Mouse (Mus musculus) stomach, embryonic 14.5 days (tissue): ENCODE results near the gene Pdzk1ip1. TPM values are rescaled to one million over a fixed set of nuclear protein-coding genes. Genes with fewer than 3 reads are reported as not detected.

Experiments used
- ATAC-seq: fragments of 200-750 bp; cut with Nextera tagmentation; 2 replicates; pipeline ENCODE4 v1.8.0; 2017; ENCODE audit warnings: low read depth, moderate TSS enrichment; ENCODE audit not compliant: insufficient number of reproducible peaks, insufficient read depth, low FRiP score
- H3K27ac ChIP-seq: fragments of 300-500 bp; sonication (generic); 2 replicates; pipeline ENCODE4 v1.5.1; 2014; ENCODE audit warnings: mild to moderate bottlenecking, low read length, moderate library complexity, mixed read lengths
- H3K27me3 ChIP-seq: fragments of 300-500 bp; sonication (generic); 2 replicates; pipeline ENCODE4 v1.6.1; 2014; ENCODE audit warnings: low read length, control low read depth, mixed read lengths; ENCODE audit not compliant: control insufficient read depth, insufficient read depth
- H3K36me3 ChIP-seq: fragments of 300-500 bp; sonication (generic); 2 replicates; pipeline ENCODE4 v1.6.1; 2014; ENCODE audit warnings: mild to moderate bottlenecking, control low read depth, low read length, moderate library complexity, mixed read lengths; ENCODE audit not compliant: control insufficient read depth, insufficient read depth
- H3K4me1 ChIP-seq: fragments of 300-500 bp; sonication (generic); 2 replicates; pipeline ENCODE4 v1.6.1; 2014; ENCODE audit warnings: low read length, control low read depth, mixed read lengths; ENCODE audit not compliant: control insufficient read depth, insufficient read depth
- H3K4me2 ChIP-seq: fragments of 300-500 bp; sonication (generic); replicated peaks from 2 replicates; pipeline ENCODE4 v1.6.1; 2014; ENCODE audit warnings: low read depth, low read length, control low read depth
- H3K4me3 ChIP-seq: fragments of 300-500 bp; sonication (generic); 2 replicates; pipeline ENCODE4 v1.5.1; 2014; ENCODE audit warnings: low read depth, low read length, control low read depth
- H3K9ac ChIP-seq: fragments of 300-500 bp; sonication (generic); replicated peaks from 2 replicates; pipeline ENCODE4 v1.6.1; 2014; ENCODE audit warnings: low read depth, mild to moderate bottlenecking, control low read depth, low read length, moderate library complexity, mixed read lengths
- H3K9me3 ChIP-seq: fragments of 300-500 bp; sonication (generic); 2 replicates; pipeline ENCODE4 v1.6.1; 2016; ENCODE audit warnings: low read depth, low read length, control low read depth; ENCODE audit not compliant: control insufficient read depth
- WGBS: fragments of 180-500 bp; shearing (Covaris S2); extraction: QIAGEN DNeasy Blood & Tissue Kit; methylation state at CpG from one replicate; pipeline ENCODE4 v1.1.7; 2014; 5-methylcytosine and 5-hydroxymethylcytosine counted together
- polyA plus RNA-seq: library from polyadenylated mRNA; unstranded; fragments of >200 nt; fragmentation: Nextera tagmentation; extraction: Ambion mirVana; gene quantifications from 2 replicates; pipeline ENCODE4 v1.2.1, GENCODE M21; 2014

Gene Pdzk1ip1
- polyA plus RNA-seq = 42.3 and 43.8 TPM in 2 replicates

DNA sequence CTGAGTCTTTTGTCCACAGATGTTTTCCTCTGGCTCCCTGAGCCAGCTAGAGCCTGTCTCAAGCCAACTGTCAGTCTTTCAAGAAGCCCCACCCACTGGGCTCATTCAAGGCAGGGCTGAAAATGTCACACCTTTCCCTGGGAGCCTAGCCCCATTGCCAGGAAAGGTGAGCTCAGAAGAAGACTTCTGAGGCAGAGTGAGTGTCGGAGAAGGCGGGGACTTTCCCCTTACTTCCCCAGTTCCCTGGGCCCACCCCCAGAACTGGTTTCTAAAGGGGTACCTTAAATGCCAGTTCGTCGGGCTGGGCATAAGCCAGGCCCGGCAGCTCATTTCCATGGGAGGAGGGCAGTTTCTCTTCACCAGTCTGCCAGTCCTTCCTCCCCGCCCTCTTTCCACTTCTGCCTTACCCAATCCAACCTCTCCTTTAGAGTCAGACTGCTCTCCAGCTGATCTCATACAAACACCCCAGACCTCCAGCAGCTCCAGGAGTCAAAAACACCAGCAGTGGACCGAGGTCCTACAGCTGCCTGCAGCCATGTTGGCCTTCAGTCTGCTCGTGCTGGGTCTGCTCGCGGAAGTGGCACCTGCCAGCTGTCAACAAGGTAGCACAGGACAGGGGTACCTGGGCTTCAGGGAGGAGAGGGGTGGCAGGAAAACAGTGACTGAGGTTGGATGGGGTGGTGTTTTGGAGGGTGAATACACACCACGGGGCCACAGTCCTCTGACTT lies at the start of gene Pdzk1ip1:
Gene Pdzk1ip1, plus strand, starts transcription at position 98 of the 728 bp plus-strand sequence.
- no peaks in the 10 kb centered on the region for H3K4me1 ChIP-seq

GRCm38 (mm10) chr4:115045621-115046020 lies 42.9 kb upstream of the Pdzk1ip1 start:
- Histone ChIP-seq H3K4me3 (no peak overlapping the region), H3K27me3 (0 out of 2 replicates have a peak, but pooled peaks cover 7% of the 10 kb centered on the region), H3K27ac (no peak overlapping the region), H3K9me3 (no peaks in the 10 kb centered on the region), H3K4me1 (no peaks in the 10 kb centered on the region), H3K36me3 (peaks cover 10% of the 10 kb centered on the region; the same call in 1 of the 2 replicates), H3K9ac (no peak overlapping the region), H3K4me2 (no peak overlapping the region)
- ATAC-seq = no peak
- WGBS = 85% methylated on average over 3 of the region's 3 CpGs

More for the DNA sequence above, at the start of gene Pdzk1ip1:
- no peaks in the 10 kb centered on the region for H3K36me3 ChIP-seq
- H3K4me3 ChIP-seq = peak within 1 kb of the TSS; percentile 13; the same call in 1 of the 2 replicates
- no peaks in the 10 kb centered on the region for H3K27me3 ChIP-seq
- H3K9ac ChIP-seq = no peak within 1 kb of the TSS
- ATAC-seq = peak; percentile 70
- peak within 1 kb of the TSS; percentile 35 for H3K4me2 ChIP-seq
- WGBS = 11% methylated on average over 11 of the region's 11 CpGs
- peak within 1 kb of the TSS; percentile 58 for H3K27ac ChIP-seq
- H3K9me3 ChIP-seq = no peaks in the 10 kb centered on the region

GRCm38 (mm10) chr4:115047750-115048149 lies 40.8 kb upstream of the Pdzk1ip1 start:
- Histone ChIP-seq H3K27me3 (peaks cover 23% of the 10 kb centered on the region; the same call in 1 of the 2 replicates), H3K4me3 (no peak overlapping the region), H3K4me2 (no peak overlapping the region), H3K27ac (no peak overlapping the region), H3K9ac (no peak overlapping the region), H3K9me3 (no peaks in the 10 kb centered on the region), H3K36me3 (no peaks in the 10 kb centered on the region), H3K4me1 (peaks cover 4% of the 10 kb centered on the region; the same call in 1 of the 2 replicates)
- ATAC-seq = peak; percentile 46; the same call in 1 of the 2 replicates
- WGBS = 8% methylated on average over 5 of the region's 5 CpGs

- H3K9ac ChIP-seq = no peak overlapping the region
- no peaks in the 10 kb centered on the region for H3K9me3 ChIP-seq
- H3K27ac ChIP-seq = no peak overlapping the region
- no peak for ATAC-seq
- no peak overlapping the region for H3K4me2 ChIP-seq
- H3K4me3 ChIP-seq = no peak overlapping the region
- 67% methylated on average over 8 of the region's 8 CpGs for WGBS
- H3K27me3 ChIP-seq = peaks cover 23% of the 10 kb centered on the region; the same call in 1 of the 2 replicates
- peaks cover 5% of the 10 kb centered on the region; the same call in 1 of the 2 replicates for H3K4me1 ChIP-seq
- H3K36me3 ChIP-seq = no peaks in the 10 kb centered on the region
Observed at GRCm38 (mm10) chr4:115048190-115048589, 40.3 kb upstream of the Pdzk1ip1 start.

DNA sequence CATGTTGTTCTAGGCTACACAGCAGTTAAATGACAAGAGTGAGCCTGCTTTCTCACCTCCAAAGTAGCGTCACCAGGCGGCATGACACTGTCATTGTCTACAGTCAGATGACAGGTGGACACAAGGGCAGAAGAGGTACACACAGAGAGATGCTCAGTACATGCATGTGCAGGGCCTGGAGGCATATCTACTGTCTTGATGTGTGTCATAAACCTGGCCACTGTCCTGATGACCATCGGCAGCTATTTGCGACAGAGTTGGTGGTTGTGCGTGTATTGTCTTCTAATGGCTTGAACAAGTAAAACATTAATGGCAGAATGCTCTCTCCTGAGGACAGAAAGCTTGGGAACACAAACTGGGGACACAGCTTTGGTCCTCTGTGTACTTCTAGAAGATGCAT lies 37.3 kb upstream of the Pdzk1ip1 start:
- Histone ChIP-seq H3K27ac (no peak overlapping the region), H3K9ac (no peak overlapping the region), H3K4me2 (no peak overlapping the region), H3K4me3 (no peak overlapping the region), H3K36me3 (no peaks in the 10 kb centered on the region), H3K4me1 (peaks cover 5% of the 10 kb centered on the region; the same call in 1 of the 2 replicates), H3K27me3 (peaks cover 41% of the 10 kb centered on the region), H3K9me3 (no peaks in the 10 kb centered on the region)
- WGBS = 68% methylated on average over 5 of the region's 5 CpGs
- ATAC-seq = no peak

- ATAC-seq = peak; percentile 59
- Histone ChIP-seq H3K9me3 (no peaks in the 10 kb centered on the region), H3K27me3 (peaks cover 44% of the 10 kb centered on the region), H3K4me3 (peak overlapping the region; percentile 25), H3K36me3 (no peaks in the 10 kb centered on the region), H3K9ac (no peak overlapping the region), H3K4me2 (peak overlapping the region; percentile 34), H3K4me1 (peaks cover 13% of the 10 kb centered on the region), H3K27ac (no peak overlapping the region)
- under 1% methylated on average over 36 of the region's 36 CpGs for WGBS
Observed at GRCm38 (mm10) chr4:115052343-115053005, 36.0 kb upstream of the Pdzk1ip1 start.

DNA sequence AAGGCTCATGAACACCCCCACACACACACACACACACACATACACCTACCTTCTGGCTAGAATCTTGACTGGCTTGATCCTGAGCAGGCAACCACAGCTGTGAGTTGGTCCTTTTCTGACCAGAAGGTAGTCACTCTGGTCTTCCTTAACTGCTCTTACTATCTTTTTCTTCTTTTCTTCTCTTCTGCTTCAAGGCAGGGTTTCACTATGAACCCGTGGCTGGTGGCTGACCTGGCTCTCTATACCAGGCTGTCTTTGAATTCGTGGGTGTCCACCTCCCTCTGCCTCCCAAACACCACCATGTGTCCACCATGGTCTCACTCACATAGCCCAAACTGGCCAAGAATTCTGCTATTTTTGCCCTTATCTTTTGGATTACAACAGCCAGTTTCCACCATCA lies 33.5 kb upstream of the Pdzk1ip1 start:
- no peak overlapping the region for H3K4me2 ChIP-seq
- no peaks in the 10 kb centered on the region for H3K36me3 ChIP-seq
- no peaks in the 10 kb centered on the region for H3K9me3 ChIP-seq
- 6% methylated on average over 2 of the region's 2 CpGs for WGBS
- peaks cover 57% of the 10 kb centered on the region for H3K27me3 ChIP-seq
- no peak overlapping the region for H3K4me3 ChIP-seq
- no peak overlapping the region for H3K9ac ChIP-seq
- ATAC-seq = no peak
- H3K4me1 ChIP-seq = peaks cover 13% of the 10 kb centered on the region
- H3K27ac ChIP-seq = no peak overlapping the region

- no peak overlapping the region for H3K4me3 ChIP-seq
- no peak for ATAC-seq
- H3K9ac ChIP-seq = no peak overlapping the region
- no peaks in the 10 kb centered on the region for H3K36me3 ChIP-seq
- peaks cover 60% of the 10 kb centered on the region for H3K27me3 ChIP-seq
- H3K4me1 ChIP-seq = peaks cover 13% of the 10 kb centered on the region
- no peak overlapping the region for H3K27ac ChIP-seq
- 25% methylated on average over 3 of the region's 3 CpGs for whole genome bisulfite sequencing
- H3K9me3 ChIP-seq = no peaks in the 10 kb centered on the region
- no peak overlapping the region for H3K4me2 ChIP-seq
Observed at GRCm38 (mm10) chr4:115055691-115056090, 32.8 kb upstream of the Pdzk1ip1 start.
